Mouse (Mus musculus): Measurements from ENCODE around the gene H2-Ab1. TPM values are rescaled to one million over a fixed set of nuclear protein-coding genes. Genes with fewer than 3 reads are reported as not detected.

H2-Ab1 gene
- total and polyA plus RNA-seq, 3 experiments: 21.1 to 190 (median 25.7) TPM

GRCm38 (mm10) chr17:34240916-34241315 lies 16.6 kb upstream of the H2-Ab1 start:
- intact Hi-C loops (cut with DNase I): no loop called here
- DNase-seq: no peak
- H3K4me1 ChIP-seq (ENCODE audit: control insufficient read depth, insufficient read depth, low read length): no peaks in the 10 kb centered on the region; the same call in 1 of the 2 replicates
- H3K36me3 ChIP-seq (ENCODE audit: control insufficient read depth, insufficient read depth, low read length): no peaks in the 10 kb centered on the region
- no peak overlapping the region for H3K4me3 ChIP-seq
- H3K27ac ChIP-seq: no peak overlapping the region
- no peaks in the 10 kb centered on the region for H3K27me3 ChIP-seq (ENCODE audit: control insufficient read depth, insufficient read depth, low read length)
- WGBS: 81% methylated on average over 6 of the region's 6 CpGs
- no peak overlapping the region for H3K9ac ChIP-seq (ENCODE audit: low read depth, low read length)
- no peaks in the 10 kb centered on the region for H3K79me2 ChIP-seq (replicated peaks; ENCODE audit: control insufficient read depth, insufficient read depth, low read length)
- TF ChIP-seq CTCF (IDR thresholded peaks at IDR 0.05) (no peak), POLR2A (IDR thresholded peaks at IDR 0.05; ENCODE audit: insufficient read depth, low read depth, low read length) (no peak), EP300 (IDR thresholded peaks at IDR 0.05; ENCODE audit: insufficient read depth, low read depth, low read length) (no peak)

DNA sequence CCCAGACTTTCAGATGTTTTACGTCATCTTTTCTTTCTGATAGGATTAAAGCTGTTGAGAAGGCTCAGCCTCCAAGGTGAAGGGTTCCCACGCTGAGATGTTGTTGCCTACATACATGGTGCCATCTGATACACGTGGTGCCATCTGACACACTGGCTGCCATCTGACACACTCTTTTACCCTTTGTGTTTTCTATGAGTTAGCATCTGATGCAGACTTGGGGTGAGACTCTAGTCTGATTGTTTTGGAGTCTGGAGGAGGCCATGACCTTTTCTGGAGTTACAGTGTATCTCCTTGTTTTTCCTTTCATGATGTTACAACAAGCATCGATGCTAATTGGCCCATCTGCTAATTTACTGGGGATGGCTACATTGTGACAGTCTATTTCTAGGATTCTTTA lies 12.8 kb upstream of the H2-Ab1 start:
- no peaks in the 10 kb centered on the region for H3K27me3 ChIP-seq (ENCODE audit: control insufficient read depth, insufficient read depth, low read length)
- no peak overlapping the region for H3K27ac ChIP-seq
- TF ChIP-seq EP300 (IDR thresholded peaks at IDR 0.05; ENCODE audit: insufficient read depth, low read depth, low read length): no peak
- TF ChIP-seq CTCF (IDR thresholded peaks at IDR 0.05): no peak
- no peak for TF ChIP-seq POLR2A (IDR thresholded peaks at IDR 0.05; ENCODE audit: insufficient read depth, low read depth, low read length)
- no peaks in the 10 kb centered on the region for H3K4me1 ChIP-seq (ENCODE audit: control insufficient read depth, insufficient read depth, low read length)
- no peaks in the 10 kb centered on the region for H3K36me3 ChIP-seq (ENCODE audit: control insufficient read depth, insufficient read depth, low read length)
- H3K4me3 ChIP-seq: no peak overlapping the region
- no peak for DNase-seq
- no peaks in the 10 kb centered on the region for H3K79me2 ChIP-seq (replicated peaks; ENCODE audit: control insufficient read depth, insufficient read depth, low read length)
- 74% methylated on average over 4 of the region's 4 CpGs for WGBS
- H3K9ac ChIP-seq (ENCODE audit: low read depth, low read length): no peak overlapping the region
- intact Hi-C loops (cut with DNase I): no loop called here

- no peak overlapping the region for H3K4me3 ChIP-seq
- no peak overlapping the region for H3K27ac ChIP-seq
- no peaks in the 10 kb centered on the region for H3K4me1 ChIP-seq (ENCODE audit: control insufficient read depth, insufficient read depth, low read length)
- no peak overlapping the region for H3K9ac ChIP-seq (ENCODE audit: low read depth, low read length)
- intact Hi-C loops (cut with DNase I): no loop called here
- no peaks in the 10 kb centered on the region for H3K36me3 ChIP-seq (ENCODE audit: control insufficient read depth, insufficient read depth, low read length)
- TF ChIP-seq POLR2A (IDR thresholded peaks at IDR 0.05; ENCODE audit: insufficient read depth, low read depth, low read length) (no peak), CTCF (IDR thresholded peaks at IDR 0.05) (peak; percentile 34), EP300 (IDR thresholded peaks at IDR 0.05; ENCODE audit: insufficient read depth, low read depth, low read length) (no peak)
- WGBS: 88% methylated on average over 3 of the region's 3 CpGs
- DNase-seq: no peak
- no peaks in the 10 kb centered on the region for H3K27me3 ChIP-seq (ENCODE audit: control insufficient read depth, insufficient read depth, low read length)
- H3K79me2 ChIP-seq (replicated peaks; ENCODE audit: control insufficient read depth, insufficient read depth, low read length): no peaks in the 10 kb centered on the region
Observed at GRCm38 (mm10) chr17:34247047-34247446, 10.4 kb upstream of the H2-Ab1 start.

DNA sequence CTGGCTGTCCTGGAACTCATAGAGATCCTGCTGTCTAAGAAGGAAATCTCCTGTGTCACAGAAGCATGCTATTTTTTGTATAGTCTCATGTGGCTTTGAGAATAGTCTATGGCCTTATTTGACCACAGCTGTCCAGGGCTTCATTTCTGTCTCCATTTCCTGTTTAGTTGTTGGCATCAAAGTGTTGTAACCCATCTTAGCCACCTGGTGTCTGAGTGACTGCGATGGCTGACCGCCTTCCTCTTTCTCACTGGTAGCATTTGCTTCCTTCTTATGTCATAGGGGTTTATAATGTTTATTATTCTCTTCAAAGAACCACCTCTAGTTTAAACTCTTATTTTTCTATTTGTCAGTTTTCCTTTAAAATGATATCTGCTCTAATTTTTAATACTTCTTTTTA lies 8.7 kb upstream of the H2-Ab1 start:
- Histone ChIP-seq H3K4me1 (ENCODE audit: control insufficient read depth, insufficient read depth, low read length) (no peaks in the 10 kb centered on the region), H3K79me2 (replicated peaks; ENCODE audit: control insufficient read depth, insufficient read depth, low read length) (no peaks in the 10 kb centered on the region), H3K4me3 (no peak overlapping the region), H3K27ac (no peak overlapping the region), H3K9ac (ENCODE audit: low read depth, low read length) (no peak overlapping the region), H3K36me3 (ENCODE audit: control insufficient read depth, insufficient read depth, low read length) (no peaks in the 10 kb centered on the region), H3K27me3 (ENCODE audit: control insufficient read depth, insufficient read depth, low read length) (no peaks in the 10 kb centered on the region)
- intact Hi-C loops (cut with DNase I): no loop called here
- TF ChIP-seq EP300 (IDR thresholded peaks at IDR 0.05; ENCODE audit: insufficient read depth, low read depth, low read length) (no peak), CTCF (IDR thresholded peaks at IDR 0.05) (no peak), POLR2A (IDR thresholded peaks at IDR 0.05; ENCODE audit: insufficient read depth, low read depth, low read length) (no peak)
- no peak for DNase-seq
- 57% methylated on average over 2 of the region's 2 CpGs for WGBS

GRCm38 (mm10) chr17:34249361-34249760 lies 8.1 kb upstream of the H2-Ab1 start:
- TF ChIP-seq POLR2A (IDR thresholded peaks at IDR 0.05; ENCODE audit: insufficient read depth, low read depth, low read length): no peak
- no peak for TF ChIP-seq CTCF (IDR thresholded peaks at IDR 0.05)
- TF ChIP-seq EP300 (IDR thresholded peaks at IDR 0.05; ENCODE audit: insufficient read depth, low read depth, low read length): no peak
- Histone ChIP-seq H3K9ac (ENCODE audit: low read depth, low read length) (no peak overlapping the region), H3K27me3 (ENCODE audit: control insufficient read depth, insufficient read depth, low read length) (no peaks in the 10 kb centered on the region), H3K4me3 (no peak overlapping the region), H3K79me2 (replicated peaks; ENCODE audit: control insufficient read depth, insufficient read depth, low read length) (no peaks in the 10 kb centered on the region), H3K4me1 (ENCODE audit: control insufficient read depth, insufficient read depth, low read length) (no peaks in the 10 kb centered on the region), H3K27ac (no peak overlapping the region), H3K36me3 (ENCODE audit: control insufficient read depth, insufficient read depth, low read length) (no peaks in the 10 kb centered on the region)
- 47% methylated on average over 3 of the region's 3 CpGs for WGBS
- intact Hi-C loops (cut with DNase I): no loop called here
- DNase-seq: no peak

DNA sequence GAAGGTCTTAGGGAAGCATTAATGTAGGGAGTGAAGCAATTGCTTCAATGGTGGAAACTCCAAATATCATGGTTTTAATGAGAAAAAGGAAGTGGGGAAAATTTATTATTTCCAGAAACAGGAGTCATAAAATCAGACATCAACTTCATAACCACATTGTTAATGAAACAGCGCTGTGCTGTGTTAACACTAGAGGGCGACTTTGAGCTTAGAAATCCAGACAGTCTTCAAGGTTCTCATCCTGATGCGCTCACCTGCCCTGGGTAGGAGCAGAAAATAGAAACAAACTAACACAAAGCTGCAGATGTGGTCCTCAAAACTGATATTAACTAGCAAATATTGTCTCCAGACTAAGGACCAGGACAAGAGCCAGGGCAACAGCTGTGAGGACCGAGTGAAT lies 7.6 kb upstream of the H2-Ab1 start:
- intact Hi-C loops (cut with DNase I): loop anchor here (1.0 to 5.0 kb wide), 3 partner anchors 63 to 157 kb away; no protein-coding TSS in a partner anchor
- WGBS: 15% methylated on average over 4 of the region's 4 CpGs

More for the DNA sequence above, 7.6 kb upstream of the H2-Ab1 start:
- TF ChIP-seq CTCF (IDR thresholded peaks at IDR 0.05): peak; percentile 91
- no peak for TF ChIP-seq EP300 (IDR thresholded peaks at IDR 0.05; ENCODE audit: insufficient read depth, low read depth, low read length)
- no peaks in the 10 kb centered on the region for H3K36me3 ChIP-seq (ENCODE audit: control insufficient read depth, insufficient read depth, low read length)
- no peak overlapping the region for H3K9ac ChIP-seq (ENCODE audit: low read depth, low read length)
- H3K4me1 ChIP-seq (ENCODE audit: control insufficient read depth, insufficient read depth, low read length): no peaks in the 10 kb centered on the region
- no peak overlapping the region for H3K27ac ChIP-seq
- H3K4me3 ChIP-seq: no peak overlapping the region
- no peaks in the 10 kb centered on the region for H3K79me2 ChIP-seq (replicated peaks; ENCODE audit: control insufficient read depth, insufficient read depth, low read length)
- H3K27me3 ChIP-seq (ENCODE audit: control insufficient read depth, insufficient read depth, low read length): no peaks in the 10 kb centered on the region
- no peak for DNase-seq

Data from heart, adult 2 months (tissue).